Mouse (Mus musculus) layer of hippocampus, postnatal 36 days (tissue): ENCODE results near the gene Pex11a. TPM values are rescaled to one million over a fixed set of nuclear protein-coding genes. Genes with fewer than 3 reads are reported as not detected.

ENCODE experiments used
- DNase-seq, 2 experiments: peaks; one replicate each; pipeline ENCODE4 v3.0.0; 2022
- total RNA-seq, 2 experiments: library from RNA; stranded (reverse); gene quantifications; 2 replicates each; pipeline ENCODE4 v1.2.3; 2021

Pex11a gene
- total RNA-seq, 2 experiments from 2014 or later: 10.3 to 10.9 TPM

- no peak for DNase-seq
Measured at GRCm38 (mm10) chr7:79736511-79736910, 6.4 kb downstream of the Pex11a start.

DNA sequence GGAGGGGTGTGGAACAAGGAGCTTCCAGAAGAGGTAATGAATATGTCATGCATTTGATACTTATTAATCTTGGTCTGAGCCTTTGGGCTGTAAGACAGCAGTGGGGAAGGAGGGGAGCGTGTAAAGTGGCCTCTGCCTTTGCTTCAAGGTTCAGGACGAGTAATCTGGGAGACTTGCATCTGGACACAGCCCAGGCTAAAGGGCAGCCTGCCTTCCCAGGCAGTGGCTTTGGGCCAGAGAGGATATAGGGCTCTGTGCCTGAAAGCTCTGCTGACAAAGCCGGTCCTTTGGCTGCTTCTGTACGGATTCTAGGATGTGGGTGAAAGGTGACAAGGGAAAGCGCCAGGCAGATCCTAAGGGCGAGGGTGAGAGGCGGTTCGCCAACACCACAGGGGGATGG is 8.4 kb downstream of the Pex11a start:
- no peak for DNase-seq

DNA sequence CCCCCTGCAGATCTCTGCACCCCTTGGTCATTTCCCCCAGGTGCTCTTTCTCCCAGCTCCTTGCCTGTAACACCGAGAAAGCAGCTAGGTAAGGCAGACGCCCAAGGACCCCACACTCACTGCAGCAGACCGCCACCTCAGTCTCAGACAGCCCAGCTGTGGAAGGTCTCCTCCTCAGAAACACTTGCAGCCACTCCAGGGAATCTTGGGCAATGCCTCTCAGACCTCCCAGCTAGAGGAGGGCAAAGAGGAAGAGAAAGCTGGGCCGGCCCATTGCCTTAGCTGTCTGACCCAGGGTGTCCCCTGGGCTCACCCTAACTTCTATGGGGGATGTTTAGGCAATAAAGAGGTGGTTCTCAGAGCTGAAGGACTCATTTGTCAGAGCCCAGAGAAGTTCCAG is 10.3 kb downstream of the Pex11a start, which contains the start of gene Plin1:
Plin1 (minus strand) TSS at position 282 of the 400 bp plus-strand sequence.
- DNase-seq: no peak

- DNase-seq: no peak
Measured at GRCm38 (mm10) chr7:79731438-79731837, 11.5 kb downstream of the Pex11a start.

- DNase-seq: no peak
Measured at GRCm38 (mm10) chr7:79729743-79730370, 13.1 kb downstream of the Pex11a start.

DNA sequence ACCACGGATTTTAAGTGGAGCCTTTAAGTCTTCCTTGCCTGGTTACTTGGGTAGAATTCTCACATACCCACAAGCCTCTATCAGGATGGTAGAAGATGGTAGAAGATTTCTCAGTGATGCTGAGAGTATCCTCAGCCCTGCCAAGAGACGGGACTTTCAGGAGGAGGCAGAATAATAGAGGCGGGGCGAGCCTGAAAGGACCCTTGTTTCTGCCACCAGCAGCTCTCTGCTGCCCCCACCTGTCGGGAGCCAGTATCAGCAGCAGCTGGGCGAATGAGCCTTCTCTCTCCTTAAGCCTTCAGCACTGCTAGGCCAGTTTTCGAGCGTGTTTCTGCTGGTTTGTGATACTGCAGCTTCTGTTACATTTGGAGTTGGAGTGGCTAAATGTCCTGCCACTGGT is 13.8 kb downstream of the Pex11a start:
- peak; percentile 51 to 64 for DNase-seq

GRCm38 (mm10) chr7:79728219-79728618 is 14.7 kb downstream of the Pex11a start:
- DNase-seq: peak; percentile 40 to 49

- DNase-seq: no peak
Measured at GRCm38 (mm10) chr7:79727091-79727490, 15.8 kb downstream of the Pex11a start.

GRCm38 (mm10) chr7:79721386-79721977 is 21.4 kb downstream of the Pex11a start:
- DNase-seq: peak; percentile 33 to 39

GRCm38 (mm10) chr7:79715187-79715981 is 27.5 kb downstream of the Pex11a start, which contains the start of gene Kif7:
Gene Kif7, minus strand, starts transcription at chr7:79715720.
- DNase-seq: peak; percentile 29 to 36

DNA sequence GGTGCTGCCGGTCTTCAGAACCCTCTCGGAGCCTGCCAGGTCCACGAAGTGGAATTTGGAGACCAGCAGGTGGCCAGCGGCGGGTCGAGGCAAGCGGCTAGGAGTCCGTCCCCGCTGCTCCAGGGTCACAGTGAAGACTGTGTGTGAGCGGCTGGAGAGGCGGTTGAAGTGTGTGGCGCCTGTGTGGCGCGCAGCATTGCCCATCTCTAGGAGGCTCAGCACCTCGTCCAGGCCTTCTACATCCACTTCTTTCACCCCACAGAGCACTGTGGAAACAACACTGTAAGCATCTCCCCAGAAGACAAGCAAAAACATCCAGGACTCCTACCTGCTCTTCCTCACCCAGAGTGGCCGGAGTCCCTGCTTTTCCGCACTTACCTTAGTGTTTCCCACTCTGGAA is 32.1 kb downstream of the Pex11a start:
- peak in 1 of 2 experiments; percentile 14 for DNase-seq

DNA sequence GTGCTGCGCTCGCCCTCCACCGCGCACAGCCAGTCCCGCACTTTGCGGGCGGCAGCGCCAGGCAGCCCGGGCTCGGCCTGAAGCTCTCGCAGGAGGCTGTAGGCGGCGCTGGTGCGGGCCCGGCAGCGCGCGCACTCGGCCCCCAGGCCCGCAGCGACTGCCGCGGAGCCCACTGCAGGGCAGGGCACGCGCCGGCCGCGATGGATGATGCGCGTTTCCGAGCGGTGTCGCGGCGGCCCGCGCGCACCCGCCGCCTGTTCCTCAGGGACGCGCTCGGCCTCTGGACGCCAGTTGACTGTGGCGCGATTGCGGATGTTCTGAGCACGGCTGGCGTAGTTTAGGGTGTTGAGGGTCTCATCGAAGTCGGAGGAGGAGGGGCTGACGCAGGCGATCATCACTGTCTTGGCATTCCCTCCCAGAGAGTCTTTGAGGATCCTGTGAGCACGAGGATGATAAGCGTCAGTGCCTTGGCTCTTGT is 32.8 kb downstream of the Pex11a start:
- DNase-seq: peak; percentile 53

DNA sequence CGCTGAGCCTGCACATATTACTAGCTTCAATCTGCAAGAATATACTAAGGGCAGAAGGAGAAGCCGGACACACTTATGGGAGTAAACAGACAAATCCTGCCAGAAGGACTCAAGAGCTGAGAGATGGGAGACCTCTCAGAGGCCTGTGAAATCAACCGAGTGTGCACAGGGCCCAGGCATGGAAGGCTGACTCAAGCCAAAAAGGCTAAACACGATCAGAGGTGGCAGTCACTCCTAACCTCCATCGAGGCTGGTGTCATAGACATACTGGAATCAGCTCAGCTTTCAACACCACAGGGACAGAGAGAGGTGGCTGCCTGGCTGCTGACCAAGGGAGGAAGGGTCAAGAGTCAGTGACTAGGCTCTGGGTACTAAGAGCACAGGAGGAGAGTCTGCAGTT is 37.7 kb downstream of the Pex11a start:
- no peak for DNase-seq

GRCm38 (mm10) chr7:79702755-79703154 is 40.2 kb downstream of the Pex11a start:
- DNase-seq: no peak

GRCm38 (mm10) chr7:79696495-79696894 is 46.4 kb downstream of the Pex11a start:
- no peak for DNase-seq

Other genes starting within 250 kb of the Pex11a start
- gene Rhcg, start 125.5 kb downstream of the Pex11a start, total RNA-seq: 1 to 10 TPM; 1.1 to 1.2 TPM
- gene Ticrr, start 82.9 kb downstream of the Pex11a start, total RNA-seq: under 1 TPM; 0.10 to 0.20 TPM
- gene Kif7, start 27.4 kb downstream of the Pex11a start, total RNA-seq: 1 to 10 TPM; 1.9 to 2.3 TPM
- under 1 TPM; 0.22 to 0.35 TPM for gene Plin1, start 10.2 kb downstream of the Pex11a start, total RNA-seq
- gene Wdr93, start within 50 bp of the Pex11a start, total RNA-seq: under 1 TPM; 0.30 to 0.38 TPM
- gene Mesp1, start 50.7 kb upstream of the Pex11a start, total RNA-seq: under 1 TPM in 1 of 2 experiments, not detected in 1; 0.30 TPM
- 1 to 10 TPM; 1.1 to 1.6 TPM for gene Mesp2, start 67.6 kb upstream of the Pex11a start, total RNA-seq
- gene Anpep, start 117.9 kb upstream of the Pex11a start, total RNA-seq: 1 to 10 TPM; 3.1 to 4.8 TPM
- gene Ap3s2, start 177.5 kb upstream of the Pex11a start, total RNA-seq: 10 to 100 TPM; 47.4 to 49.6 TPM
- 10 to 100 TPM; 12.0 to 13.4 TPM for gene Arpin, start 192.2 kb upstream of the Pex11a start, total RNA-seq